Mouse (Mus musculus) bone marrow macrophage, adult 2 months (primary cell): ENCODE measurements around the gene C1qtnf1.

ENCODE experiments used
- CTCF ChIP-seq: IDR thresholded peaks from 2 replicates; pipeline ENCODE4 v1.5.1; 2012; ENCODE audit warnings: low read depth, mild to moderate bottlenecking, low read length, moderate library complexity
- POLR2A ChIP-seq: IDR thresholded peaks from 2 replicates; pipeline ENCODE4 v1.6.1; 2012; ENCODE audit warnings: mild to moderate bottlenecking, low read depth, low read length, borderline replicate concordance

GRCm38 (mm10) chr11:118426765-118427164 is 1.2 kb upstream of the C1qtnf1 start:
- TF ChIP-seq CTCF: no peak
- no peak for TF ChIP-seq POLR2A
